Mouse (Mus musculus) urinary bladder, postnatal 10 days (tissue): ENCODE results near the gene Cyp2b19.
"Not testable (repeated sequence)": the region's sequence is repeated elsewhere in the genome, so short reads cannot be mapped to it uniquely, and the experiment has no call there.

Experiments
- DNase-seq: peaks from one replicate; pipeline ENCODE4 v3.0.0; 2022; ENCODE audit warnings: low spot score

Cyp2b19 gene

GRCm38 (mm10) chr7:26756842-26757241 is at the start of gene Cyp2b19:
Gene Cyp2b19, plus strand, starts transcription at chr7:26757142.
- no peak for DNase-seq

GRCm38 (mm10) chr7:26711061-26711460 is 45.9 kb upstream of the Cyp2b19 start:
- DNase-seq = no peak

GRCm38 (mm10) chr7:26738940-26739339 is 18.0 kb upstream of the Cyp2b19 start:
- DNase-seq = no peak

- no peak for DNase-seq
These were observed 13.0 kb upstream of the Cyp2b19 start for GRCm38 (mm10) chr7:26743948-26744347.

- DNase-seq = no peak
These were observed 11.5 kb upstream of the Cyp2b19 start for GRCm38 (mm10) chr7:26745486-26745885.

GRCm38 (mm10) chr7:26767084-26767483 is 10.1 kb downstream of the Cyp2b19 start:
- DNase-seq = no peak

- no peak for DNase-seq
These were observed 13.0 kb downstream of the Cyp2b19 start for GRCm38 (mm10) chr7:26769881-26770470.

GRCm38 (mm10) chr7:26772866-26773586 is 16.1 kb downstream of the Cyp2b19 start:
- no peak for DNase-seq

GRCm38 (mm10) chr7:26775866-26776265 is 18.9 kb downstream of the Cyp2b19 start:
- no peak for DNase-seq

GRCm38 (mm10) chr7:26777806-26778205 is 20.9 kb downstream of the Cyp2b19 start:
- DNase-seq = no peak

- DNase-seq = no peak
These were observed 21.5 kb downstream of the Cyp2b19 start for GRCm38 (mm10) chr7:26778474-26778873.

- no peak for DNase-seq
These were observed 23.0 kb downstream of the Cyp2b19 start for GRCm38 (mm10) chr7:26779799-26780416.

- no peak for DNase-seq
These were observed 23.6 kb downstream of the Cyp2b19 start for GRCm38 (mm10) chr7:26780510-26780909.

- DNase-seq = no peak
These were observed 24.2 kb downstream of the Cyp2b19 start for GRCm38 (mm10) chr7:26780998-26781766.

GRCm38 (mm10) chr7:26781767-26782131 is 24.8 kb downstream of the Cyp2b19 start:
- DNase-seq = no peak

- DNase-seq = peak; percentile 19
These were observed 26.2 kb downstream of the Cyp2b19 start for GRCm38 (mm10) chr7:26783163-26783562.

GRCm38 (mm10) chr7:26786013-26786412 is 29.1 kb downstream of the Cyp2b19 start:
- DNase-seq = not testable (repeated sequence)

- no peak for DNase-seq
These were observed 33.0 kb downstream of the Cyp2b19 start for GRCm38 (mm10) chr7:26789984-26790383.

- DNase-seq = no peak
These were observed 43.2 kb downstream of the Cyp2b19 start for GRCm38 (mm10) chr7:26800104-26800503.

- no peak for DNase-seq
These were observed 44.1 kb downstream of the Cyp2b19 start for GRCm38 (mm10) chr7:26800996-26801395.

- no peak for DNase-seq
These were observed 51.6 kb downstream of the Cyp2b19 start, which contains the start of gene Cyp2g1 for GRCm38 (mm10) chr7:26808592-26808991. Gene Cyp2g1, plus strand, starts transcription at chr7:26808892.
